Mouse (Mus musculus) neural tube, embryonic 13.5 days (tissue): ENCODE data around the gene Pcsk6. TPM values are rescaled to one million over a fixed set of nuclear protein-coding genes. Genes with fewer than 3 reads are reported as not detected.

ENCODE experiments used
- ATAC-seq: fragments of 200-750 bp; cut with Nextera tagmentation; 2 replicates; pipeline ENCODE4 v1.8.0; 2017; ENCODE audit warnings: low read depth, mild to moderate bottlenecking, moderate TSS enrichment, moderate library complexity
- H3K27ac ChIP-seq: fragments of 300-500 bp; sonication (generic); replicated peaks from 2 replicates; pipeline ENCODE4 v1.5.1; 2015; ENCODE audit warnings: moderate library complexity, mild to moderate bottlenecking, inconsistent platforms
- H3K27me3 ChIP-seq: fragments of 300-500 bp; sonication (generic); 2 replicates; pipeline ENCODE4 v1.6.1; 2015; ENCODE audit warnings: mild to moderate bottlenecking, inconsistent platforms
- H3K36me3 ChIP-seq: fragments of 300-500 bp; sonication (generic); 2 replicates; pipeline ENCODE4 v1.6.1; 2015; ENCODE audit warnings: mild to moderate bottlenecking, inconsistent platforms
- H3K4me1 ChIP-seq: fragments of 300-500 bp; sonication (generic); replicated peaks from 2 replicates; pipeline ENCODE4 v1.6.1; 2015; ENCODE audit warnings: inconsistent platforms
- H3K4me2 ChIP-seq: fragments of 300-500 bp; sonication (generic); 2 replicates; pipeline ENCODE4 v1.6.1; 2015; ENCODE audit warnings: inconsistent platforms, mild to moderate bottlenecking, moderate library complexity
- H3K4me3 ChIP-seq: fragments of 300-500 bp; sonication (generic); 2 replicates; pipeline ENCODE4 v1.5.1; 2015; ENCODE audit warnings: mild to moderate bottlenecking, inconsistent platforms
- H3K9ac ChIP-seq: fragments of 300-500 bp; sonication (generic); 2 replicates; pipeline ENCODE4 v1.6.1; 2015; ENCODE audit warnings: moderate library complexity, mild to moderate bottlenecking, inconsistent platforms
- H3K9me3 ChIP-seq: fragments of 300-500 bp; sonication (generic); 2 replicates; pipeline ENCODE4 v1.6.1; 2016; ENCODE audit warnings: inconsistent platforms
- WGBS: fragments of 180-500 bp; shearing (Covaris S2); methylation state at CpG from one replicate; pipeline ENCODE4 v1.1.7; 2015; 5-methylcytosine and 5-hydroxymethylcytosine counted together
- polyA plus RNA-seq: library from polyadenylated mRNA; unstranded; fragments of >200 nt; fragmentation: Nextera tagmentation; extraction: Ambion mirVana; gene quantifications from 2 replicates; pipeline ENCODE4 v1.2.1, GENCODE M21; 2015

Gene Pcsk6
- polyA plus RNA-seq, 1 experiment from 2014 or later: 1.3 TPM

DNA sequence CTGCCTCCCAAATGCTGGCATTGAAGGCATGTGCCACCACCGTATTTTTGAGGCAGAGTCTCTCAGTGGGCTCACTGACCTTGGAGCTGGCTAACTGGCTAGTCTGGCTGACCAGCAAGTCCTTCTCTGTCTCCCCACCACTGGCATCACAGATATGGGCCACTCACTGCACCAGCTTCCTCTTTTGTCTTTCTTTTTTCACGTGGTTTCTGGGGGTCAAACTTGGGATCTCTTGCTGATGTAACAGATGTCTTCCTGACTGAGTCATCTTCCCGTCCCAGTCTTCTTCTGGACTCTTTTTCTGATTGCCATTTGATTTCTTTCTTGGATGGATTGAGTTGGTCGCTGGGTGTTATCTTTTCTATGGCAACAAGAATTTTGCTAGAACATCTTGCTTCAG is 93.0 kb downstream of the Pcsk6 start:
- Histone ChIP-seq H3K9me3 (no peaks in the 10 kb centered on the region), H3K27ac (no peak overlapping the region), H3K4me1 (peaks cover 17% of the 10 kb centered on the region), H3K4me3 (no peak overlapping the region), H3K4me2 (no peak overlapping the region), H3K9ac (no peak overlapping the region), H3K27me3 (peaks cover 8% of the 10 kb centered on the region; the same call in 1 of the 2 replicates), H3K36me3 (no peaks in the 10 kb centered on the region)
- ATAC-seq: no peak
- 75% methylated on average over 4 of the region's 4 CpGs for WGBS

DNA sequence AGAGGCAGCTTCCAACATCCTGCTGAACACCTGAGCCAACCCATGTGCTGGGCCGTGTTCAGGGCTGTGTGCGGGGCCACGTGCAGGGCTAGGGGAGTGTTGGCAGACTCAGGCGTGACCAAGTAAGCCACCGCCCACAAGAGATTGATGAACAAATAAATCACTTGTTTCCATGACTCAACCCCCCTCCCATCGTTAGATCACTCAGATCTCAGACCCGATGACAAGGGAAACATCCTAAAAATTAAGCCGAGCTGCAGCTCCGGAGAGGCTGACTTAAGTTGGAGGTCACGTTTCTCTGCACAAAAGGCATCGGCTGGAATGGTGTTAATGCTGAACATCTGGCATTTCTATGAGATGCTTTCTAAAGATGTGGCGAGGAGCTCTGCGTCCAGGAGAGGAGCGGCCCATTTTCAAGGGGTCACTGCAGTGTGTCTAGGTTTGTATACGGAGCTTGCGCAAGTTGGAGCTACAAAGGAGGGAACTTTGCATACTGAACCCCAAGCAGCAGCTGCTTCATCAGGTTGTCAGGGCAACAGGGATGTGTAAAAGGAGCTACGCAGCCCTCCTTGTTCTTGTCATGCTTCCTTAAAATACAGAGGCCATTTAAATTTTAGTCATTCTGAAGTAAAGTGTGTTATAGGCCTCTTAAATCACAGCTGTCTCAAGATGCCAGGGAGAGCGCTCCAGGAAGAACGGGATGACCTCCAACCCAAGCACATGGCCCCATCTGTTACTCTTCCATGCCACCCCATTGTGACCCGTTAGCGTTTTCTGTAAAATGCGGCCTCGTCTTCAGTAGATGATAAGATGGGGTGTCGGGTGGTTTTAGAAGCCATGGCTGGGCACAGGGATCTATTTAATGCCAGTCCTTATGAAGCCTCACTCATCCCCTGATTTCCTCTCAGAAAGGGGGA is 94.0 kb downstream of the Pcsk6 start:
- H3K4me2 ChIP-seq: peak overlapping the region; percentile 37
- peaks cover 17% of the 10 kb centered on the region for H3K4me1 ChIP-seq
- H3K36me3 ChIP-seq: no peaks in the 10 kb centered on the region
- H3K9ac ChIP-seq: no peak overlapping the region
- H3K27me3 ChIP-seq: peaks cover 8% of the 10 kb centered on the region; the same call in 1 of the 2 replicates
- WGBS: 15% methylated on average over 24 of the region's 24 CpGs
- peak; percentile 92 for ATAC-seq
- no peak overlapping the region for H3K4me3 ChIP-seq
- no peak overlapping the region for H3K27ac ChIP-seq
- H3K9me3 ChIP-seq: no peaks in the 10 kb centered on the region

DNA sequence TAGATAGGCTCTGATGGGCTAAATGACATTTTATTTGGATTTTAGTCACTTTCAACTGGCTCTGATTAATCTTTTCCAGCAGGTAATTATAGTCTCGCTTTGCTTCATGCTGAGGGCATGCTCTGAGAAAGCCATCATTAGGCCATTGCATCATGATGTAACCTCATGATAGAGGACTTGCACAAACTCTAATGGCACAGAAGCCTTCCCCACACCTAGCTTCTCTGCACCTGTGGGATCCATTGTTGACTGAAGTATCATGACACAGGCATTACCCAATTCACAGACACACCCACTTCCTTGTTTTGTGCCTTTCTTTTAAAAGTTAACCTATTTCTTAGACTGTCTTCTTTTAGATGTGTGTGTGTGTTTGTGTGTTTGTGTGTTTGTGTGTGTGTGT is 95.7 kb downstream of the Pcsk6 start:
- Histone ChIP-seq H3K4me1 (peaks cover 17% of the 10 kb centered on the region), H3K36me3 (no peaks in the 10 kb centered on the region), H3K9ac (no peak overlapping the region), H3K4me3 (no peak overlapping the region), H3K9me3 (no peaks in the 10 kb centered on the region), H3K27ac (no peak overlapping the region), H3K27me3 (peaks cover 18% of the 10 kb centered on the region), H3K4me2 (no peak overlapping the region)
- WGBS: 100% methylated on average over 1 of the region's 1 CpGs
- ATAC-seq: no peak

DNA sequence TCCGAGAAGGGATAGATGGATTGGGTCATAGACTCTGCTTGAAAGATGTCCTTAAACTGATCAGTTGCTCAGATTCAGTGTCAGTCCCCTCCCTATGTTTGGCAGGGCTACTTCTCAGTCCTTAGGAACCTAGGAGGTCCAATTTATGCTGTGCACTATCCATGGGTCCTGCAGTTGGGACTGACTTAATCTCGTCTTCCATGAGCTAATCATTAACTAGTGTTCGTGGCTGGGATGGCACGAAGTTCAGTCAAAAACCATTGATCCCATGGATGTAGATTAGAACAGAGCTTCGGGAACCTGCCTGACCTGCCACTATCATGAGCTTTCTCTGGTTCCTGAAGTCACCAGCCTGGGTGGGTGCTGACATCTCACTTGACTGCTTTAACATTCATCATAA is 96.6 kb downstream of the Pcsk6 start:
- Histone ChIP-seq H3K36me3 (no peaks in the 10 kb centered on the region), H3K9ac (no peak overlapping the region), H3K27ac (no peak overlapping the region), H3K4me1 (peaks cover 17% of the 10 kb centered on the region), H3K9me3 (no peaks in the 10 kb centered on the region), H3K4me2 (no peak overlapping the region), H3K27me3 (peaks cover 14% of the 10 kb centered on the region), H3K4me3 (no peak overlapping the region)
- 91% methylated on average over 5 of the region's 5 CpGs for whole genome bisulfite sequencing
- no peak for ATAC-seq

DNA sequence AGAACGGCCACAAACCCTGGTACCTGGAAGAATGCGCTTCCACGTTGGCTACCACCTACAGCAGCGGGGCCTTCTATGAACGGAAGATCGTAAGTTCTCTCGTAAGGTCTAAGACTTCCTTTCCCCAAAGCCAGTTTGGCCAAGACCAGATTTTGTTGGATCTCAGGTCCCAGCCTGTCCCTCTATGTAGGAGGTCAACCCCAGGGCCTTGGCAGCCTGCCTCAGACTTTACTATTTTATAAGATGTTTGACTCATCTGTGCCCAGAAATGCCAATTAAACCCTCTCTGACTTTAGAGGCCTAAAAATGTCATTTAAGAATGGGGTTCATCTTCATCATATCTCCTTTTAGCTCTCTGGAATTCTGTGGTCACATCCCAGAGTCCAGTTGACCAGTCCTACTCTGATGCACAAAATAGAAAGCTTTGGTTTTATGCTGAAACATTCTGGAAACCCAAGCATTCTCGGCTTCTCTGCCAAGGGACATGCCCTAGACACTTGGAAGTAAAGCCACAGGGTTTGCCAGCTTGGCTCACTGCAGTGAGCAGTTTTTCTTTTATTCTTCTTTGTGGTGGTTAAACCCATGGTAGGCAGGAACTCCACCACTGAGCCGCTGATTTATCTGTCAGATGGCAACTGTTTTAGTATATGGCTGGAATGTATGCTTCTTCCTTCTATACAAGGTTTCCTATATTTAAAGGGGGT is 97.8 kb downstream of the Pcsk6 start:
- Histone ChIP-seq H3K9me3 (0 out of 2 replicates have a peak, but pooled peaks cover 6% of the 10 kb centered on the region), H3K9ac (no peak overlapping the region), H3K27me3 (peaks cover 10% of the 10 kb centered on the region), H3K36me3 (no peaks in the 10 kb centered on the region), H3K4me1 (peaks cover 17% of the 10 kb centered on the region), H3K27ac (no peak overlapping the region), H3K4me3 (no peak overlapping the region), H3K4me2 (no peak overlapping the region)
- 95% methylated on average over 9 of the region's 9 CpGs for WGBS
- no peak for ATAC-seq

DNA sequence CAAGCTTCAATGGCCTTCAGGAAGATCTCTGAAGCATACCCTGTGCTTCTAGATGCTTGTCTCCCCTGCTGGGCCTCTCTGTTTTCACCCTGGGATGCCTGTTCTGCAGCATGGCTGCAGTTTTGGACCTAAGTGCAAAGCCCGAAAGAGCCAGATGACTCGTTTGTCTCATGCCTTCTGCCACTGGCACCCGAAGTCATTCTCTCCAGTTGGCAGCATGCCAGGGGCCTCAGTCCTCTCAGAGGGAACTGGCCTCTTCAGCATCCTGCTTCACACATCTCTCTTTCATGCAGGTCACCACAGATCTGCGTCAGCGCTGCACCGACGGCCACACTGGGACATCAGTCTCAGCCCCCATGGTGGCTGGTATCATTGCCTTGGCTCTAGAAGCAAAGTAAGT is 101.1 kb downstream of the Pcsk6 start:
- Histone ChIP-seq H3K27me3 (peaks cover 10% of the 10 kb centered on the region), H3K9me3 (0 out of 2 replicates have a peak, but pooled peaks cover 6% of the 10 kb centered on the region), H3K9ac (no peak overlapping the region), H3K4me3 (no peak overlapping the region), H3K27ac (no peak overlapping the region), H3K4me2 (no peak overlapping the region), H3K4me1 (no peaks in the 10 kb centered on the region), H3K36me3 (no peaks in the 10 kb centered on the region)
- WGBS: 79% methylated on average over 7 of the region's 7 CpGs
- ATAC-seq: no peak

DNA sequence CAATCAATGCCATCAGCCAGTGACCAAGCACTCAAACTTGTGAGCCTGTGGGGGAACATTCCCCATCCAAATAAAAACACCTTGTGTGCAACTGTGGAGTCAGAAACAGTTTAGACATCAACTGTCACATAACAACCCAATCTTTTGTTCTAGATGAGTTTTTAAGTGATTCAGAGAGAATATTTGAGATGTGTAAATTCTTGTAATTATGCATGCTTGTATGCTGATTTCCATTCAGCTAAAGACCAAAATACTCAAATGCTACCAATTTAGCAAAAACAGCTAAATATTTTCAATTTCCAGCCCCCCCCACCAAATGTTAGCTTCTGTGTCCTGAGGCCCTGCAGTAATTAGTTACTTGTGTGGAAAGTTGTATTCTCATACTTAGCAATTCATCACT is 102.9 kb downstream of the Pcsk6 start:
- no peak overlapping the region for H3K27ac ChIP-seq
- no peak overlapping the region for H3K4me3 ChIP-seq
- H3K4me2 ChIP-seq: no peak overlapping the region
- no peaks in the 10 kb centered on the region for H3K36me3 ChIP-seq
- peaks cover 10% of the 10 kb centered on the region; the same call in 1 of the 2 replicates for H3K27me3 ChIP-seq
- no peak overlapping the region for H3K9ac ChIP-seq
- 0 out of 2 replicates have a peak, but pooled peaks cover 6% of the 10 kb centered on the region for H3K9me3 ChIP-seq
- no peak for ATAC-seq
- no peaks in the 10 kb centered on the region for H3K4me1 ChIP-seq

DNA sequence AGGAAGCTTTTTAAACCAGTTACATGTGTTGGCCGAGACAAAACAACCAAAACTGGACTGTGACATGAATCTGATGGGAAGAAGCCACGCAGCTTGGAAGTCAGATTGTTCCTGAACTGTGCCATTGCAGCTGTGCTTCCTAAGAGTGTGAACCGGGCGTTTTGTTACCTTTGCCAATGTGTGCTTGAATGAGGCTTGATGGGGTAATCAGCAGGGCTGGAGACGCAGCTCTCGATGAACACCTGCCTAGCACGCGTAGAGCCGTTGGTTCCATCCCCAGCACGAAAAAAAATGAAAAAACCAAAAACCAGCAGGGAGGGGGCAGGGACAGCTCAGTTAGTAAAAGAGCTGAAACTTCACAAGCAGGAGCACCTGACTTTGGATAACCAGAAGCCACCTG is 109.8 kb downstream of the Pcsk6 start:
- H3K9ac ChIP-seq: no peak overlapping the region
- no peak overlapping the region for H3K4me2 ChIP-seq
- no peaks in the 10 kb centered on the region for H3K9me3 ChIP-seq
- no peak overlapping the region for H3K27ac ChIP-seq
- H3K27me3 ChIP-seq: 0 out of 2 replicates have a peak, but pooled peaks cover 2% of the 10 kb centered on the region
- no peaks in the 10 kb centered on the region for H3K36me3 ChIP-seq
- ATAC-seq: no peak
- WGBS: 86% methylated on average over 10 of the region's 10 CpGs
- H3K4me3 ChIP-seq: no peak overlapping the region
- no peaks in the 10 kb centered on the region for H3K4me1 ChIP-seq

DNA sequence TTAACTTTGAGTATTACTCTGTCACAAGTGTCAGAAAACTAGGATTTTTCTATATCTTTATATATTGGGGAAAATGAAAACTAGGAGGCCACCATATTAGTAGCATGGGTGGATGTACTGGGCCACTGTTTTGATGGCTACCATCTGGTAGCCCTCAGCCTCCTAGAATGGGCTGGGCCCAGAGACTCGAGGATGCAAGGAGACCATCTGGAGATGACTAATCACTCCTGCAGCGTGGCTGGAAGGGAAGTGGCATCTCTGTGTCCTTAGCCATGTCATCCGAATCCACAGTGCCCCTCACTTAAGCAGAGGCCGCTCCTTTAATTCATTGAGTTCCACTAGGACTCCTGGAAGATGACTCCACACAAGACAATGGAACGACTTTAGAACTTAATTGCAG is 115.8 kb downstream of the Pcsk6 start:
- Histone ChIP-seq H3K9ac (no peak overlapping the region), H3K4me2 (no peak overlapping the region), H3K36me3 (no peaks in the 10 kb centered on the region), H3K27ac (no peak overlapping the region), H3K4me3 (no peak overlapping the region), H3K27me3 (no peaks in the 10 kb centered on the region), H3K9me3 (no peaks in the 10 kb centered on the region), H3K4me1 (no peaks in the 10 kb centered on the region; the same call in 1 of the 2 replicates)
- ATAC-seq: no peak
- 76% methylated on average over 5 of the region's 5 CpGs for WGBS

DNA sequence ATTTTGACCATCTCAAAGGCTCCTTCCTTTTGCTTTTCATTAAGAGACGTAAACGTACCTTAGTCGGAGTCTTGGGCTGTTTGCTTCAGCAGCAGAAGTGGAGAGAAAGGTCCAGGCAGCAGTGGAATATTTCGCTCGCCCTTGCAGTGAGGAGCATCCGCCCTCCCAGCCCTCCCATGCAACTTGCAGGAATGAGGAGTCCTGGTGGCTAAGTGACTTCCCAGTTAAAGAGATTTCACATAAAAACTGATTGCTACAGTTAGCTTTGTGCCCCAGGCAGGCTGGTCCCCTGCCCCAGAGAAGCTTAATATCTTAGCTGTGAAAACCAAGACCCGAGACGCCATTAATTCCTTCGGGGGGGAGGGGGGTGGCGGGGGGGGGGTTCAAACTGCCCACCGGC is 116.4 kb downstream of the Pcsk6 start:
- ATAC-seq: no peak
- H3K36me3 ChIP-seq: no peaks in the 10 kb centered on the region
- WGBS: 70% methylated on average over 11 of the region's 11 CpGs
- H3K9ac ChIP-seq: no peak overlapping the region
- H3K27me3 ChIP-seq: no peaks in the 10 kb centered on the region
- H3K4me2 ChIP-seq: no peak overlapping the region
- H3K9me3 ChIP-seq: no peaks in the 10 kb centered on the region
- no peaks in the 10 kb centered on the region; the same call in 1 of the 2 replicates for H3K4me1 ChIP-seq
- no peak overlapping the region for H3K4me3 ChIP-seq
- no peak overlapping the region for H3K27ac ChIP-seq

DNA sequence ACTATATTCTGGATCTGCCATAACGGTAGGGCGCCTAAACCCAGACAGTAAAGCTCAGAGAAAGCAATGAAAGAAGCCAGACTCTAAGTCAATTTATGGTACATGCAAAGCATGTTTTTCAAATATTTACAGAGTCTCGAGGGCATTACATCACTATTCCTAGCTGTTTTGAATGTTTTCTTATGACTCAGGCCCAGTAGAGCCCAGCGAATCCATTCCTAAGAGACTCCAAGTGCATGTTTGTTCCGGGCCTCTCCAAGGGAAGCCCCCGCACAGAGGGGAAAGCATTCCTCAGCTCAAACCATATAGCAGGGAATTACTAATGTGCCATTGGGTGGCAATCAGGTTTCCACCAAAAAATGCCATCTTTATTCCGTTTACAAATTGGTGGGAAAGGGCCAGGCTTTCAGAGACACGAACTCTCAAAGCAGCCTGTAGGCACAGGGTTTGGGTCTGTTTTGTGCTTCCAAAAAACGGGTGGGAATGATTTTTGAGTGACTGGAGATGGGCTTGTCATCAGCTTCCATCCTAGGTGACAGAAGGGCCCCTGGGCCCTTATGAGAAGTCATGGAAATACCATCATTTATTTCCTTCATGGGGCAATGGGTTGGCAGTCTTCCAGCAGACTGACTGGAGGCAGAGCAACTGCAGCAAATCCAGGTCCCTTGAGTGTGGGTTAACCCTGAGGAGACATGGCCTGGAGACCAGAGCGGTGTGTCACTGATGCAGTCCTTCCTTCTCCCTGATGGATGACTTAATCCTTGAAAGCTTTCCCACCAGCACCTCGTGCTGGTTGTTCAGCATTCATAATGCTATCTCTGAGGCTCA is 117.7 kb downstream of the Pcsk6 start:
- no peak overlapping the region for H3K4me3 ChIP-seq
- 76% methylated on average over 11 of the region's 11 CpGs for WGBS

DNA sequence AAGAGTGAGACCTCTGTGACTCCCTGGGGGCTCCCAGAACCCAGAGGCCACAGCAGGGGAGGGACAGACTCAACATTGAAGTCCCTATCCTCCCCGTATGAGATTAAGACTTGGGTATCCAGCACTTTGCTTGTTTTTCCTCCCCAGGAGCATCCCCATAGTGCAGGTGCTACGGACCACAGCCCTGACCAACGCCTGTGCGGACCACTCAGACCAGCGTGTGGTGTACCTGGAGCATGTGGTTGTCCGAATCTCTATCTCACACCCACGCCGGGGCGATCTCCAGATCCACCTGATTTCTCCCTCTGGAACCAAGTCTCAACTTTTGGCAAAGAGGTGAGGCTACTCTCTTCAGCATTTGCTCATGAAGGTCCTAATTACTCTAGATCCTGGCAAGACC is 118.5 kb downstream of the Pcsk6 start:
- ATAC-seq: no peak
- Histone ChIP-seq H3K36me3 (no peaks in the 10 kb centered on the region), H3K4me2 (no peak overlapping the region), H3K4me1 (no peaks in the 10 kb centered on the region; the same call in 1 of the 2 replicates), H3K4me3 (no peak overlapping the region), H3K27me3 (no peaks in the 10 kb centered on the region), H3K9me3 (no peaks in the 10 kb centered on the region), H3K9ac (no peak overlapping the region), H3K27ac (no peak overlapping the region)
- WGBS: 95% methylated on average over 9 of the region's 9 CpGs

More for the DNA sequence above, 117.7 kb downstream of the Pcsk6 start:
- H3K27me3 ChIP-seq: no peaks in the 10 kb centered on the region
- H3K9ac ChIP-seq: no peak overlapping the region
- no peak overlapping the region for H3K27ac ChIP-seq
- no peaks in the 10 kb centered on the region for H3K36me3 ChIP-seq
- H3K4me2 ChIP-seq: no peak overlapping the region
- ATAC-seq: no peak
- no peaks in the 10 kb centered on the region for H3K9me3 ChIP-seq
- no peaks in the 10 kb centered on the region; the same call in 1 of the 2 replicates for H3K4me1 ChIP-seq
